Comparison of ENCODE assay signal across 8 mouse cellular contexts in the genomic region with DNA sequence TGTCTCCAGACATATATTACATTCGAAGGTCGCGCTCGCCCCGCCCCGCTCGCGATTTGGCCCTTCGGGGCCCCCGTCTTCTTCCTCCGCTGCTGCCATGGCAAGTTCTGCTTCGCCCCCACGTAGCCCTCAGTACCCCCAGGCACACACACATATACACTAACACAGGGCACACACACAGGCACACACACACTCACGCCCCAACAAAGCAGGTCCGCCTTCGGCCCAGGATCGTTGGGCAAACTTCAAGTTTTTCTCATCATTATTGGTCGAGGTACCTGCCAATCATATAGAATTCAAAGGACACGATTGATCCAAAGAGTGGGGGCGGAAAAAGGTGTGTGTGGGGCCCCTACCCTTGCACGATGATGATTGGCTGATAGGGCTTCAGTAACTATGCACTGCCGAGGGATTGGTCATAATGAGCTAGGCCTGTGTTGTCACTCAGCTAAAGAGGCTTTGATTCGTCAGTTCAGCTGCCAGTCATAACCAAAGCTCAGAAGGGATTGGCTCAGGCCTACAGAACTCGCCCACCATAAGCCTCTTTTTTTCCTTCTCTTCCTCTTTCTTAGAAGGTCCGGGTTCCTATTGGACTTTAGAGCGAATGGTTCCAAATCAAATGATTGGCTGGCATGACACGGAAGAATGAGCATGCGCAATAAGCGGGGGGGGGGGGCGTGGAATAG. TPM values are rescaled to one million over a fixed set of nuclear protein-coding genes. Genes with fewer than 3 reads are reported as not detected.
DNase-seq lines count a peak whose midpoint lies in the region; ATAC-seq and TF ChIP-seq lines count a peak whose summit lies in the region.

A gene (minus strand): TSS at position 316 of the 686 bp plus-strand sequence.

- DNase-seq in G1E (ENCODE audit: low spot score): peak; percentile 99
- peak; percentile 97 to 100 for DNase-seq in cerebellum, adult 18-20 months
- DNase-seq in heart, postnatal 36 days: peak; percentile 96 to 98
- DNase-seq in layer of hippocampus, adult 2 months (ENCODE audit: low spot score in 2 of 2): peak; percentile 96 to 100
- peak; percentile 100 for DNase-seq in lung, embryonic 14.5 days
- DNase-seq in thymus, adult 2 months: peak; percentile 97

- peaks cover 75% of the 10 kb centered on the region for H3K4me1 ChIP-seq in G1E (ENCODE audit: insufficient read depth, low read depth, low read length)
- H3K4me1 ChIP-seq in forebrain, embryonic 16.5 days (replicated peaks; ENCODE audit: control insufficient read depth, insufficient read depth, low read length): peaks cover 38% of the 10 kb centered on the region
- peaks cover 8% of the 10 kb centered on the region for H3K4me1 ChIP-seq in lung, embryonic 14.5 days (ENCODE audit: insufficient read depth)
- peaks cover 21% of the 10 kb centered on the region for H3K4me1 ChIP-seq in olfactory bulb, adult 2 months (ENCODE audit: control insufficient read depth, insufficient read depth, low read length)
- peaks cover 32% of the 10 kb centered on the region for H3K4me1 ChIP-seq in thymus, adult 2 months (replicated peaks; ENCODE audit: control insufficient read depth, insufficient read depth, low read length)

- peak within 1 kb of the TSS; percentile 93 for H3K4me2 ChIP-seq in forebrain, embryonic 16.5 days (ENCODE audit: low read length)
- H3K4me2 ChIP-seq in lung, embryonic 14.5 days: peak within 1 kb of the TSS; percentile 95

- H3K9ac ChIP-seq in forebrain, embryonic 16.5 days (replicated peaks; ENCODE audit: low read depth, low read length): peak within 1 kb of the TSS; percentile 77
- H3K9ac ChIP-seq in lung, embryonic 14.5 days: peak within 1 kb of the TSS; percentile 58

- no peak for TF ChIP-seq CTCF in G1E (IDR thresholded peaks at IDR 0.05; ENCODE audit: low read depth, low read length)
- TF ChIP-seq CTCF in layer of hippocampus, adult 2 months (conservative IDR thresholded peaks at IDR 0.05): no peak
- no peak for TF ChIP-seq CTCF in lung, embryonic 14.5 days (IDR thresholded peaks at IDR 0.05; ENCODE audit: low read depth)
- no peak for TF ChIP-seq CTCF in olfactory bulb, adult 2 months (IDR thresholded peaks at IDR 0.05; ENCODE audit: insufficient read depth, low read depth, low read length)
- TF ChIP-seq CTCF in thymus, adult 2 months (IDR thresholded peaks at IDR 0.05; ENCODE audit: borderline replicate concordance, control insufficient read depth, extremely low read depth, insufficient read depth, low read length, poor library complexity): no peak

- H3K36me3 ChIP-seq in G1E (replicated peaks): peaks cover 54% of the 10 kb centered on the region
- H3K36me3 ChIP-seq in forebrain, embryonic 16.5 days (ENCODE audit: control insufficient read depth, insufficient read depth): peaks cover 8% of the 10 kb centered on the region
- peaks cover 28% of the 10 kb centered on the region for H3K36me3 ChIP-seq in lung, embryonic 14.5 days (ENCODE audit: insufficient read depth)
- no peaks in the 10 kb centered on the region for H3K36me3 ChIP-seq in thymus, adult 2 months (ENCODE audit: control insufficient read depth, insufficient read depth, low read length)

- peak; percentile 80 for ATAC-seq in G1E (ENCODE audit: extremely low read depth, insufficient number of reproducible peaks, low FRiP score, poor library complexity, severe bottlenecking)
- peak; percentile 95 for ATAC-seq in forebrain, embryonic 16.5 days
- peak; percentile 95 for ATAC-seq in lung, embryonic 14.5 days (ENCODE audit: insufficient read depth)

- peak within 1 kb of the TSS; percentile 94 for H3K4me3 ChIP-seq in G1E (ENCODE audit: low read depth, low read length)
- peak within 1 kb of the TSS; percentile 94 for H3K4me3 ChIP-seq in forebrain, embryonic 16.5 days (replicated peaks; ENCODE audit: low read length)
- peak within 1 kb of the TSS; percentile 91 for H3K4me3 ChIP-seq in layer of hippocampus, adult 2 months
- peak within 1 kb of the TSS; percentile 96 for H3K4me3 ChIP-seq in lung, embryonic 14.5 days (ENCODE audit: low read depth, low read length)
- peak within 1 kb of the TSS; percentile 63 for H3K4me3 ChIP-seq in olfactory bulb, adult 2 months (ENCODE audit: insufficient read depth, low read depth, low read length)
- H3K4me3 ChIP-seq in thymus, adult 2 months (ENCODE audit: control insufficient read depth, insufficient read depth, low read length): peak within 1 kb of the TSS; percentile 87

- no peaks in the 10 kb centered on the region for H3K9me3 ChIP-seq in G1E (replicated peaks)
- H3K9me3 ChIP-seq in forebrain, embryonic 16.5 days (ENCODE audit: control insufficient read depth, low read length): no peaks in the 10 kb centered on the region
- no peaks in the 10 kb centered on the region for H3K9me3 ChIP-seq in lung, embryonic 14.5 days (ENCODE audit: low read depth, low read length)

- TF ChIP-seq POLR2A in olfactory bulb, adult 2 months (IDR thresholded peaks at IDR 0.05; ENCODE audit: insufficient read depth, low read depth, low read length): peak; percentile 34; the same call in 1 of the 2 replicates
- TF ChIP-seq POLR2A in thymus, adult 2 months (IDR thresholded peaks at IDR 0.05; ENCODE audit: control insufficient read depth, extremely low read depth, insufficient read depth, low read length, poor library complexity): peak; percentile 47

- intact Hi-C loops in heart, postnatal 36 days (cut with DNase I): no loop called here

- H3K27me3 ChIP-seq in G1E (ENCODE audit: insufficient read depth, low read length): no peaks in the 10 kb centered on the region
- H3K27me3 ChIP-seq in forebrain, embryonic 16.5 days (replicated peaks; ENCODE audit: control insufficient read depth, insufficient read depth, low read length): no peaks in the 10 kb centered on the region
- H3K27me3 ChIP-seq in lung, embryonic 14.5 days (ENCODE audit: insufficient read depth, low read length): no peaks in the 10 kb centered on the region
- H3K27me3 ChIP-seq in thymus, adult 2 months (ENCODE audit: control insufficient read depth, insufficient read depth, low read length): no peaks in the 10 kb centered on the region

- H3K27ac ChIP-seq in forebrain, embryonic 16.5 days (ENCODE audit: low read length): peak within 1 kb of the TSS; percentile 75
- H3K27ac ChIP-seq in layer of hippocampus, adult 2 months: peak within 1 kb of the TSS; percentile 99
- H3K27ac ChIP-seq in lung, embryonic 14.5 days (ENCODE audit: low read depth): peak within 1 kb of the TSS; percentile 90
- H3K27ac ChIP-seq in olfactory bulb, adult 2 months (ENCODE audit: insufficient read depth, low read depth, low read length): peak within 1 kb of the TSS; percentile 94
- H3K27ac ChIP-seq in thymus, adult 2 months (ENCODE audit: control insufficient read depth, insufficient read depth, low read length): peak within 1 kb of the TSS; percentile 84

- 0% methylated on average over 30 of the region's 30 CpGs for WGBS in forebrain, embryonic 16.5 days
- under 1% methylated on average over 30 of the region's 30 CpGs for WGBS in lung, embryonic 14.5 days
- under 1% methylated on average over 30 of the region's 30 CpGs for WGBS in olfactory bulb, adult 2 months
- 1% methylated on average over 30 of the region's 30 CpGs for WGBS in thymus, adult 2 months

RNA-seq across cellular contexts. Expression of the gene that starts here (rescaled TPM):
- total RNA-seq in G1E (2014; fragmentation: Nextera tagmentation) (92.0 and 103 TPM in 2 replicates), G1E (2017) (17.4 and 17.7 TPM in 2 replicates)
- polyA plus RNA-seq in G1E (2012): 63.3 and 70.8 TPM in 2 replicates
- 292 and 328 TPM in 2 replicates for polyA plus RNA-seq in forebrain, embryonic 16.5 days (2015; fragmentation: Nextera tagmentation; extraction: Ambion mirVana)
- 10 to 100 TPM; 35.7 to 37.1 TPM for total RNA-seq in heart, postnatal 36 days (2021)
- 10 to 100 TPM; 72.1 to 80.3 TPM for total RNA-seq in layer of hippocampus, adult 2 months (2021)
- 78.7 and 84.9 TPM in 2 replicates for polyA plus RNA-seq in lung, embryonic 14.5 days (2014; fragmentation: Nextera tagmentation; extraction: Ambion mirVana)
- polyA plus RNA-seq in olfactory bulb, adult 2 months (2012; ENCODE audit: insufficient read depth, insufficient read length, low replicate concordance, missing spikeins): not detected in 2 replicates
- polyA plus RNA-seq in thymus, adult 2 months (2012; rRNA removed): 140 and 175 TPM in 2 replicates

Comparison
In these comparisons a context has a peak if more than half of its experiments do, and no peak if none do; other contexts are left out.
1. Peak in every context shown above with its lines: DNase-seq, ATAC-seq, H3K4me3 ChIP-seq and H3K27ac ChIP-seq.